Mouse (Mus musculus): ENCODE measurements around the gene Dimt1. TPM values are rescaled to one million over a fixed set of nuclear protein-coding genes. Genes with fewer than 3 reads are reported as not detected.
"Not testable (repeated sequence)": the region's sequence is repeated elsewhere in the genome, so short reads cannot be mapped to it uniquely, and the experiment has no call there.

Dimt1 gene
- polyA plus RNA-seq, 1 experiment from 2014 or later: 39.8 TPM

DNA sequence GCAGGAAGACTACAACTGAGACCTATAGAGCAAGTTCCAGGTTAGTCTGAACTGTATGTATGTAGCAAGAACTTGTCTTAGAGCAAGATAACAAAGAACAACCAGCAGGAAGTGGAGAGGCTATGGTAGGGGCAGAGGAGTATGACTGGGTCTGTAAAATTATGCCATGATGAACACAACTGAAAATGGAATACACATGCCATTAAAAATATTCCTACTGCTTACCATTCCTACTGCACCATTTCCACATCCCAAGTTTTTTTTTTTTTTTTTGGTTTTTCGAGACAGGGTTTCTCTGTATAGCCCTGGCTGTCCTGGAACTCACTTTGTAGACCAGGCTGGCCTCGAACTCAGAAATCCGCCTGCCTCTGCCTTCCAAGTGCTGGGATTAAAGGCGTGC, 50.6 kb downstream of the Dimt1 start:
- H3K9me3 ChIP-seq; H3K27ac ChIP-seq; H3K4me3 ChIP-seq (replicated peaks); ATAC-seq; H3K4me1 ChIP-seq (replicated peaks); H3K36me3 ChIP-seq; H3K27me3 ChIP-seq; H3K9ac ChIP-seq (replicated peaks); H3K4me2 ChIP-seq (replicated peaks): not testable (repeated sequence)
- WGBS: 96% methylated on average over 4 of the region's 4 CpGs

DNA sequence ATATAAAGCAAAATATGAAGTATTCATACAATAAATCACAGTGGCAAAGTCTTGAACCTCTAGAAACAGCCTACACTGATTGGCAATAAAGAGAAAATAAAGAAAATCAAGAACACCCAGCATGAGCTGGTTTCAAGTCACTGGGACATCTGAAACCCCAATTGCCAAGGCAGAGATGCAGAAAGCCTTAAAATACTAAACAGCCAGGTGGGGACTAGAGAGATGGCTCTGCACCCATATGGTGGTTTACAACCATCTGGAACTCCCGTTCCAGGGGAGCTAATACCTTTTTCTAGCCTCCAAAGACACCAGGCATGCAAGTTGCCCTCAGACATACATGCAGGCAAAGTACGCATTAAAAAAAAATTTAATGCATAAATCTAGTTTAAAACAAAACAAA, 51.1 kb downstream of the Dimt1 start:
- no peaks in the 10 kb centered on the region for H3K9me3 ChIP-seq
- no peak overlapping the region for H3K4me3 ChIP-seq (replicated peaks)
- no peaks in the 10 kb centered on the region for H3K4me1 ChIP-seq (replicated peaks)
- H3K9ac ChIP-seq (replicated peaks): no peak overlapping the region
- no peak overlapping the region for H3K4me2 ChIP-seq (replicated peaks)
- WGBS: 94% methylated on average over 2 of the region's 2 CpGs
- H3K27me3 ChIP-seq: no peaks in the 10 kb centered on the region
- H3K27ac ChIP-seq: no peak overlapping the region
- no peak for ATAC-seq
- peaks cover 5% of the 10 kb centered on the region; the same call in 1 of the 2 replicates for H3K36me3 ChIP-seq

DNA sequence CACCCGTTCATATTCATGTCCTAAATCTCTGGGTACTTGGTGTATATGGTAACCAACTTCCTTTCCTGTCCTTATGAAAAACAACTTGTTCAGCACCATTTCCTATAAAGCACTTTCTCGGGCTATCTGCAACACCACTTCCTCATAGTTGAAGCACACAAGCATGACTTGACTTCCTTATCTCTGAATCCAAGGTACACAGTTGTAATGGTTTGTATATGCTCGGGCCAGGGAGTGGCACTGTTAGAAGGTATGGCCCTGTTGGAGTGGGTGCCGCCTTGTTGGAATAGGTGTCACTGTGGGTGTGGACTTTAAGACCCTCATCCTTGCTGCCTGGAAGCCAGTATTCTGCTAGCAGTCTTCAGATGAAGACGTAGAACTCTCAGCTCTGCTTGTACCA, 51.7 kb downstream of the Dimt1 start:
- Histone ChIP-seq H3K4me2 (replicated peaks) (no peak overlapping the region), H3K36me3 (no peaks in the 10 kb centered on the region), H3K27me3 (no peaks in the 10 kb centered on the region), H3K4me1 (replicated peaks) (no peaks in the 10 kb centered on the region), H3K4me3 (replicated peaks) (no peak overlapping the region), H3K9me3 (no peaks in the 10 kb centered on the region), H3K27ac (no peak overlapping the region), H3K9ac (replicated peaks) (no peak overlapping the region)
- WGBS: 93% methylated on average over 5 of the region's 5 CpGs
- ATAC-seq: no peak

DNA sequence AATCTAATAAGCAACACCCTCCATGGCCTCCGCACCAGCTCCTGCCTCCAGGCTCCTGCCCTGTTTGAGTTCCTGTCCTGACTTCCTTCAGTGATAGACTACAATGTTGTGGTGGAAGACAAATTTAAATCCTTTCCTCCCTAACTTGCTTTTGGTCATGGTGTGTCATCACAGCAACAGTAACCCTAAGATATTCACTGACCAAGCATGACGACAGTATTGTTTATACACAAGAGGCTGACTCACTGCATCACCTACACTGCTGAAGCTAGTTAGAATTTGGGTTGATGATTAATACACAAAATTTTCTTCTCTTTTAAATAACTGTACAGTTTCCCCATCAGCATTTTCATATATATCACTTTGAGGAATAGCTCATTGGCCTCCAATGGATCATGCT, 56.3 kb downstream of the Dimt1 start:
- Histone ChIP-seq H3K27ac (no peak overlapping the region), H3K4me2 (replicated peaks) (no peak overlapping the region), H3K4me1 (replicated peaks) (peaks cover 3% of the 10 kb centered on the region; the same call in 1 of the 2 replicates), H3K36me3 (no peaks in the 10 kb centered on the region), H3K9me3 (no peaks in the 10 kb centered on the region), H3K9ac (replicated peaks) (no peak overlapping the region), H3K4me3 (replicated peaks) (no peak overlapping the region), H3K27me3 (no peaks in the 10 kb centered on the region)
- WGBS: 97% methylated on average over 2 of the region's 2 CpGs
- ATAC-seq: no peak

DNA sequence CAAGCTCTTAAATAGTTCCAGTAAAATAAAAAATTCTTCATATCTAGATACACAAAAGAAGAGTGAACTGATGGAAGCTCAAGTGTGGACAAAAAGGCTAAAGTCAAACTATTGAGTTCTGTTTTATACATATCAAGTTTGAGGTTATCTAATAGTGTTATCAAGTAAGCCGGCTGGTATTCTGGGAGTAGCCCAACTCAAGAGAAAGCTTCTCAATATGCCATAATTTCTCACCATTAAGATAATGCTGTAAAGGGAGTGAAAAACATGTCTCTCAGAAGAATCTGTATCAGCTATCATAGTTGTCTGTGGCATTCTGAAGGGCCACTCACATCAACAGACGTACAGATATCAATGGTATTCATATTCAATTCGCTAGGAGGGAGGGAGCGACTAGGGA, 61.2 kb downstream of the Dimt1 start:
- H3K4me2 ChIP-seq (replicated peaks): no peak overlapping the region
- H3K27ac ChIP-seq: no peak overlapping the region
- H3K4me1 ChIP-seq (replicated peaks): peaks cover 23% of the 10 kb centered on the region
- no peaks in the 10 kb centered on the region for H3K27me3 ChIP-seq
- H3K4me3 ChIP-seq (replicated peaks): no peak overlapping the region
- ATAC-seq: no peak
- no peaks in the 10 kb centered on the region for H3K36me3 ChIP-seq
- H3K9me3 ChIP-seq: no peaks in the 10 kb centered on the region
- H3K9ac ChIP-seq (replicated peaks): no peak overlapping the region
- 85% methylated on average over 4 of the region's 4 CpGs for WGBS

Other genes starting within 250 kb of the Dimt1 start
- 41.1 and 43.5 TPM in 2 replicates for gene Ipo11, start 10.2 kb upstream of the Dimt1 start, polyA plus RNA-seq (2015; fragmentation: Nextera tagmentation; extraction: Ambion mirVana)
- gene Kif2a, start 75.0 kb downstream of the Dimt1 start, polyA plus RNA-seq (2015; fragmentation: Nextera tagmentation; extraction: Ambion mirVana): 35.1 and 36.2 TPM in 2 replicates